Mouse (Mus musculus) brain, embryonic 14.5 days (tissue): Measurements from ENCODE around the gene Card19. TPM values are rescaled to one million over a fixed set of nuclear protein-coding genes. Genes with fewer than 3 reads are reported as not detected.
A peak's percentile ranks its signal among the peaks of the same experiment; 100 is the strongest.

ENCODE experiments used
- DNase-seq: peaks from one replicate; pipeline ENCODE4 v3.0.0-alpha.2; 2011; ENCODE audit warnings: low read depth
- CTCF ChIP-seq: fragments of 200-500 bp; IDR thresholded peaks from 2 replicates; pipeline ENCODE4 v1.5.1; 2012; ENCODE audit warnings: inconsistent platforms, mild to moderate bottlenecking, moderate library complexity, borderline replicate concordance; ENCODE audit not compliant: insufficient read depth, insufficient read length; ENCODE audit errors: extremely low read depth
- POLR2A ChIP-seq: fragments of 200-500 bp; IDR thresholded peaks from 2 replicates; pipeline ENCODE4 v1.6.1; 2012; ENCODE audit warnings: mild to moderate bottlenecking, inconsistent platforms, borderline replicate concordance; ENCODE audit not compliant: poor library complexity, insufficient read depth, insufficient read length, severe bottlenecking; ENCODE audit errors: extremely low read depth
- polyA plus RNA-seq: library from polyadenylated mRNA; depleted of rRNA; stranded (reverse); fragments of >200 nt; gene quantifications from 2 replicates; pipeline ENCODE4 v1.2.3, GENCODE M21; 2012; rRNA removed

Card19 gene
- polyA plus RNA-seq, 1 experiment: 26.2 TPM

GRCm38 (mm10) chr13:49175509-49175908, 40.3 kb downstream of the Card19 start:
- DNase-seq: no peak
- TF ChIP-seq POLR2A (no peak), CTCF (no peak)

DNA sequence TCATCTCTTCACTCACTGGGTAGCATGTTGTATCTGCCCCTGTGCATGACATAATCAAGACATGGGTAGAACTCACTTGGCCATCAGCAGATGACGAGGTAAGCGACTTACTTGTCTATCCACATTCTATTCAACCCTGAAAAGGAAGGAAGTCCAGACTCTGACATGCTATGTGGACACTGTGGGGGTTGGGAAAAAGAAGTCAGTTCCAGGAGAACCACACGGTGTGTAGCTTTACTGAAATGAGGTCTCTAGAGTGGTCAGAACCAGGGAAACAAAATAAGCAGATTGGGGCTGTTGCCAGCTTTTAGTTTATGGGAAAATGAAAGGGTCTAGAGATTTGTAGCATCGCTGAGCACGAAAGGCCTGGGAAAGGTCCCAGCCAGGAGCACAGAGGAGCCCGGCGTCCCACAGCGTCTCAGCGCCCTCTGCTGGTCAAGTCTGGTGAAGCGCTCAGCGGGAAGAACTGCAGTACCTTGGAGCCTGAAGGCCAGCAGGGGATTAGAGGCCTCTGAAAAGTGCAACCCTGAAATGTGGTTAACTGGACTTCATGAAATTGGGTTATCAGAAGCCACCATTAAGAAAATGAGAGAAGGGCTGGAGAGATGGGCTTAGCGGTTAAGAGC, 42.8 kb downstream of the Card19 start:
- peak; percentile 86 for DNase-seq

GRCm38 (mm10) chr13:49172335-49172734, 43.5 kb downstream of the Card19 start:
- TF ChIP-seq CTCF (no peak), POLR2A (no peak)
- DNase-seq: peak; percentile 82

More for the DNA sequence above, 42.8 kb downstream of the Card19 start:
- TF ChIP-seq CTCF: peak; percentile 97
- no peak for TF ChIP-seq POLR2A

- TF ChIP-seq CTCF: no peak
- no peak for TF ChIP-seq POLR2A
These were observed 44.1 kb downstream of the Card19 start for GRCm38 (mm10) chr13:49171729-49172128.

DNA sequence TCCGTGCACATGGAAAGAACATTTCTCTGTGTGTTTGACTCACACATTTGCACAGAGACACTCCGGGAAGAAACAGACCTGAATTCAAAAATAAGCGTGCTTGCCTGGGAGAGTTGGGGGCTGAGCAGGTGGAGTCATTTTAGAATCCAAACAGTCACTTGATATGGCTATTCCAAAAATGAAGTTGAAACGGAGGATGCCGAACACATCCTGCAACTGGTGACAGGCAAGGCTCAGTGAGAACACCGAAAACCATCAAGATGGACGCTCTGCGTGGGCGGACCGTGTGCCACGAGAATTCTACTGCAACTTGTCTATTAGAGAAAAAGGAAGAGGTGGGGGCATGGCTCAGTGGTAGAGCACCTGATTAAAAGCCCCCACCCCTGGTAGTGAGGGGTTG, 45.2 kb downstream of the Card19 start:
- TF ChIP-seq CTCF: no peak
- no peak for TF ChIP-seq POLR2A
- no peak for DNase-seq

More at GRCm38 (mm10) chr13:49171729-49172128, 44.1 kb downstream of the Card19 start:
- no peak for DNase-seq

GRCm38 (mm10) chr13:49169448-49170207, 46.2 kb downstream of the Card19 start:
- no peak for TF ChIP-seq POLR2A
- peak; percentile 96 for TF ChIP-seq CTCF

DNA sequence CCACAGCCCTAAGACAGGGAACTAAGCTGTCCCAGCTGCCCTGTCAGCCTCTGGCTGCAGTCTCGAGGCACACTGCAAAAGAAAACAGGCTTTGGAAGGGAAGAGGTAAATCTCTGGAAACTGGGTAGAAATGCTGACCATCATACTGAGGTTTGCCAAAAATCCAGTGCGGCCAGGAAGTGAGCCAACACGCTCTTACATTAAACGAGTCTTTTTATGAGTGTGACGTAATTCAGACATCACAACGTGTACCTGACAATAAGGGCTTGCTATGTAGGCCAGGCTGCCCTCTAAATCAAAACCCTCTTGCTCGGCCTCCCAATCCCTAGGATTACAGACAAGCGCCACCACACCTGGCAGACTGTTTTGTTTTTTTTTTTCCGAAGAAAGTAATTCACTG, 48.8 kb downstream of the Card19 start:
- no peak for DNase-seq
- no peak for TF ChIP-seq CTCF
- TF ChIP-seq POLR2A: no peak

More at GRCm38 (mm10) chr13:49169448-49170207, 46.2 kb downstream of the Card19 start:
- peak; percentile 84 for DNase-seq

DNA sequence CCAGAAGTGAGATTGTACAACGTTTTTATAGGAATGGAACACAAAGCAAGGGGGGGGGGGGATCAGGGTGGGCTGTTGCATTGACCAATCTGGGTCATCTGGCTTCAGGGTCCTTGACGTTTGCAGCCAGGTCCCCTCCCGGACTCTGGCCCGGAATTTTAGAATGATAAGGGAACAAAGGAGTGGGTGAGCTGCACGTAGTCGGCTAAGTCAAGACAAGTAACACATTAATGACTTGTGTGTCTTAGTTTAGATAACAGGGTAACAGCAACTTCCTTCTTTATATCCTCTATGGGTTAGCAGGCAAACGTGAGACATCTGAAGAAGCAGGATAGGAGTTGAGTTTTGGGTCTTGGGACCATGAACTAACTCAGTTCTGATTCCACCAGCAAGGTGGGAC, 52.2 kb downstream of the Card19 start:
- no peak for DNase-seq
- TF ChIP-seq CTCF: no peak
- no peak for TF ChIP-seq POLR2A

GRCm38 (mm10) chr13:49162722-49163121, 53.1 kb downstream of the Card19 start:
- TF ChIP-seq POLR2A (no peak), CTCF (no peak)
- DNase-seq: no peak

- no peak for DNase-seq
- TF ChIP-seq POLR2A: no peak
- no peak for TF ChIP-seq CTCF
These were observed 54.6 kb downstream of the Card19 start for GRCm38 (mm10) chr13:49161236-49161635.

DNA sequence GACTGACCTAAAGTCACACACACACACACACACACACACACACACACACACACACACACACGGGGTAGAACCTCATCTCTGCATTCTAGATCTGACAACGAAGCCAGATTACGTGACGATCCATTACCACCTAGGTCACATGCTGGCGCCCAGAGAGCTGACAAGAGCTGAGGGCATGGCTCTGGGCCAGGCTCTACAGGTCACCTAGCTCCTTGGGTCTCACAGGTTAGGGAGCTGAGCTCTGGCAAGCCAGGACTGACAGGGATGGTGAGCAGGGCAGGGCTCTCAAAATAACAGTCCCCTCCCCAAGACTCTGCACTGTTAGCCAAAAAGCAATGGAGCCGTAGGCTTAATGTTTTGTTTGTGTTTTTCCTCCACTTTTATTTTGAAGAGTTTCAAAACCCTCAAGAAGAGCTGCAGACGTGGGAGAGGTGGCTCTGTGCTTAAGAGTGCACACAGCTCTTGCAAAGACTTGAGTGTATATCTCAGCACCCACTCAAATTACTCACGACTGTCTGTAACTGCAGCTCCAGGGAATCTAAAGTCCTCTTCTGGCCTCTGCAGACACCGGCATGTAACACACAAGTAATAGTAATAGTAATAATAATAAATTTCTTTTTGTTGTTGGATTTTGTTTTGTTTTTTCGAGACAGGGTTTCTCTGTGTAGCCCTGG, 57.7 kb downstream of the Card19 start:
- no peak for TF ChIP-seq POLR2A
- no peak for DNase-seq

- DNase-seq: no peak
- TF ChIP-seq CTCF (peak; percentile 34; the same call in 1 of the 2 replicates), POLR2A (no peak)
These were observed 59.2 kb downstream of the Card19 start for GRCm38 (mm10) chr13:49156645-49157044.

DNA sequence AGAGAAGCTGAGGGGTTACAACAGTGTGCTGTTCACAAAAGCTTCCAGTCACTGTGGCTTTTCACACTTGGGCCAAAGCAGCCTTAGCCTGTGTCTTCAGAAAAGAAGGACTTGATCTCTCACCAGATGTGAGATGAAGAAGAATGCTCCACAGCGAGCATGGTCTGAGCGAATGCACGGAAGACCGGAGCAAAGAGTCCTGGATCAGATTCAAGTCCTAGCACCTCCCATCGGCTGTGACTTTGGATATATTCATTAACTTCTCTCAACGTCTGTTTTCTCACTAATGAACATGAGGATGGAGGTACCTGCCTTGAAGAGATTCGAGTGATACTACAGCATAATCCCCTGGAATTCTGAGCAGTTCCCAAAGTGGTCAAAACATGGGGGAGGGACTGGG, 61.2 kb downstream of the Card19 start:
- TF ChIP-seq POLR2A (no peak), CTCF (no peak)
- no peak for DNase-seq

- TF ChIP-seq POLR2A: no peak
- no peak for TF ChIP-seq CTCF
- no peak for DNase-seq
These were observed 61.8 kb downstream of the Card19 start for GRCm38 (mm10) chr13:49154028-49154427.

Other genes starting within 250 kb of the Card19 start
- 53.8 and 63.0 TPM in 2 replicates for gene Fam120a, start 248.0 kb downstream of the Card19 start, polyA plus RNA-seq
- gene Wnk2, start 68.0 kb downstream of the Card19 start, polyA plus RNA-seq: 49.0 and 86.7 TPM in 2 replicates
- 22.5 and 26.7 TPM in 2 replicates for gene Ninj1, start 28.6 kb downstream of the Card19 start, polyA plus RNA-seq
- gene Susd3, start 32.7 kb upstream of the Card19 start, polyA plus RNA-seq: 0.44 and 0.72 TPM in 2 replicates
- 8.6 TPM in 2 replicates for gene Fgd3, start 104.3 kb upstream of the Card19 start, polyA plus RNA-seq
- 35.9 and 42.3 TPM in 2 replicates for gene Bicd2, start 125.5 kb upstream of the Card19 start, polyA plus RNA-seq
- 8.7 and 9.9 TPM in 2 replicates for gene Ippk, start 205.2 kb upstream of the Card19 start, polyA plus RNA-seq